Mouse (Mus musculus): ENCODE measurements around the gene Hist2h2aa1. TPM values are rescaled to one million over a fixed set of nuclear protein-coding genes. Genes with fewer than 3 reads are reported as not detected.
"Not testable (repeated sequence)": the region's sequence is repeated elsewhere in the genome, so short reads cannot be mapped to it uniquely, and the experiment has no call there.

Hist2h2aa1 gene
- polyA plus RNA-seq, 1 experiment from 2014 or later, result 143 TPM

DNA sequence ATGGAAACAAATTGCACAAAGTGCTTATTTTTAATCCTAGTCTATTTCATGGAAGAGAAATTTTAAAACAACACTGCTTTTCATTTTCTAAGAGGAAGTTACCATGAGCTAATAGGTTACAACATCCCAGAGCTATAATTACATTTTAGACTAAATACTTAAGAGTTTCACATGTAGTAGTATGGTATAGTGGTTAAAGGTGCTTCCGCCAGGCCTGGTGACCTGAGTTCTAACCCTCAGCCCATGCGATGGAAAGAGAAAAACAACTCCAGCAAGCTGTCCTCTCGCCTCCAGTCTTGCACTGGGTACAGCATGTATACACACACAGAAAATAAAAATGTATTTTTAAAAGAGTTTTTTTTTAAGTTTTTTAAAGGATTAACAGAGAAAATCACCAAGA is 6.5 kb downstream of the Hist2h2aa1 start:
- no peak for DNase-seq (ENCODE audit: low spot score)

DNA sequence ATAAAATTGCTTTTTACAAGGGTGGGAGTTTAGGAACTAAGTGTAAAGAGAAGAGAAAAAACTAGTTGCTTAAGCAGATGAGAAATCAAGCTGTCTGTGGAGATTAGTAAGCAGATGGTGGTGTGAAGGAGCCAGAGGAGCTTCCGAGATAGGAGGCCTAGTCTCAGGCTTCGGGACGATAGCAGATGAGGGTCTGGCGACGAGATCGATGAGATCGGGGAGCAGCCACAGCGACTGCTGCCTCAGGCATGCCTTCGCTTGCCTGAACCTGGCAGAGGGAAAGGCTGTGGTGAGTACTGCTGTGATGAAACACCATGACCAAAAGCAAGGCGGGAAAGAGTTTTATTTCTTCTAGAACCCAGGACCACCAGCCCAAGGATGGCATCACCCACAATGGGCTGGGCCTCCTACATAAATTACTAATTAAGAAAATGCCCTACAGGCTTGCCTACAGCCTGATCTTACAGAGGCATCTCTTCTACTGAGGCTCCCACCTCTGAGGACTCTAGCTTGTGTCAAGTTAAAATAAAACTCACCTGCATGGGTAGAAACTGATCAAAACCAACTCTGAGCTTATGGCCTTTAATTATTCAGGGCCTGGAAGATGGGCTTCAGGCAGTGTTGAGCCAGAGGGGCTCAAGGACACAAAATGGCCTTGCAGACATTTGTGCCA is 9.5 kb downstream of the Hist2h2aa1 start:
- DNase-seq (ENCODE audit: low spot score), result no peak

DNA sequence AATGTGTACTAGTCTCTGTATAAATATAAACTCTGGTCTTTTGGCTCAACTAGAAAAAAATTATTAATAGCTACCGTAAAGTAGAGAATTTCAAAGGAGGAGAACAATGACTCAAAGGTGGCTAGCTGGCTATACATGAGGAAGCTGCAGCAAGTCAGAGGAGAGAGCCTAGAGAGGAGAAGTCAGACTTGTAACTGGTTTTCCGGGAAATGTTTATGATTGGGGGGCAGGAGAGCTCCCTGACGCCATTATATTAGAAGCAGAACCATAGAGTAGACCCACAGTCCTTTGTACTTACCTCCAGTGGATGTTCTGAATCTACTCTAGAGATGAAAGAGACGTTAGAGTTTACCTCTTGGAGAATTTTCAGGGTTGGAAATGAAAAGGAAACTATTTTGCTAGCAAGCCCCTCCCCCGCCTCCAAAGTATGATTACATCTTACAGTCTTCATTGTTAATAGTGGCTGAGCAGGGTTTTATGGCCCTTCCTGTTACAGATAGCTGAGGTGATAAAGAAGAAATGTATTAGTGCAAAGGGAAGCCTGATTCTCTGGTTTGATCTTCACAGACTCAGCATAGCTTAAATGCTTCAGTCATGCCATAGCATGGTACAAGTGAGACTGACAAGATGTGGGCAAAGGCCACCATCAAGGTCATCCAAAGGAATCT is 10.8 kb downstream of the Hist2h2aa1 start:
- DNase-seq (ENCODE audit: low spot score), result no peak

DNA sequence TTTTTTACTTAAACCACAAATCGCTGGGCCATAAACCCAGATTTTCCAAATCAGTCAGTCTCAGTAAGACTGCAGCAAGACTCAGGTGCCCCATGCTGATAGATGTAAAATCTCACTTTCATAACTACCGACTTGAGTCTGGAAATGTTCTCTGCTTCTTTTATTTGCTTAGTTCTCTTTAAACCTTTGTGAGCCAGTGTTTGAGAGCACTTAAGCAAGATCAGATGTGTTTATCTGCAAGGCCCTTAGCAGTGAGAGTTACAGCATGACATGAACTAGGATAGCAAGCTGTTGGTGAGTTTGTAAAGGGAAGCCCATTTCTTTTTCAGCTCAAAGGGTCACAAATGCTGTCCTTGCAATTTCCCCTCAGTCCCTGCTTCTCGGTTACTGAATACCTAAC is 11.9 kb downstream of the Hist2h2aa1 start:
- DNase-seq (ENCODE audit: low spot score), result no peak

DNA sequence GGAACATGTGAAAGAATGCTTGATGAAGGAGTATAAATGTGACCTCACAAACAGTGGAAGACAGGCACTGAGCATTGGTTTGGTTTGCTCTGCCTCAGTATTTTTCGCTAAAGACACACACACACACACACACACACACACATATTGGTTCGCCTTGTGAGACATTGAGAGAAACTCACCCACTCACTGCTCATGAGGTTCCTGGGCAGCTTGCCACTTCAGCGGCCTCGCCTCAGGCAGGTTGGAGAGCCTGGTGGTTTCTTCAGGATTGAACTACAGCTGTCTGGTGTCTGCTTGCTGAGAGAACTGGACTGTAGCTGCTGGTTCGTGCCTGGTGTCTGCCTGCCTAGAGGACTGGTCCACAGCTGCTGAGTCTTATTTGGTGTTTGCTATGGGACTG is 14.9 kb downstream of the Hist2h2aa1 start:
- DNase-seq (ENCODE audit: low spot score), result no peak

DNA sequence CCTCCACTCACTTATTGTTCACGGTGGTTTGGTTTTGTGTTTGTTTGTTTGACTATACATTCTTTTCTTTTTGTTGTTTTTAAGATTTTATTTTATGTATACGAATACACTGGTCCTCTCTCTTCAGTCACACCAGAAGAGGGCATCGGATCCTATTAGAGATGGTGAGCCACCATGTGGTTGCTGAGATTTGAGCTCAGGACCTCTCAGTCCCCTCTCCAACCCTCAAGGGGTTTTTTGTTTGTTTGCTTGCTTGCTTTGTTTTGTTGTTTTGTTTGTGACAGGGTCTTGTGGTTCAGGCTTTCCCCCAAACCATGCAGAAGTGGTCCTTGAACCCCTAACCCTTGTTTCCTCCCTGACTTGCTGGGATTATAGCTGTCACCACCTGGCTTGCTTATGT is 16.3 kb downstream of the Hist2h2aa1 start:
- DNase-seq (ENCODE audit: low spot score), result no peak

DNA sequence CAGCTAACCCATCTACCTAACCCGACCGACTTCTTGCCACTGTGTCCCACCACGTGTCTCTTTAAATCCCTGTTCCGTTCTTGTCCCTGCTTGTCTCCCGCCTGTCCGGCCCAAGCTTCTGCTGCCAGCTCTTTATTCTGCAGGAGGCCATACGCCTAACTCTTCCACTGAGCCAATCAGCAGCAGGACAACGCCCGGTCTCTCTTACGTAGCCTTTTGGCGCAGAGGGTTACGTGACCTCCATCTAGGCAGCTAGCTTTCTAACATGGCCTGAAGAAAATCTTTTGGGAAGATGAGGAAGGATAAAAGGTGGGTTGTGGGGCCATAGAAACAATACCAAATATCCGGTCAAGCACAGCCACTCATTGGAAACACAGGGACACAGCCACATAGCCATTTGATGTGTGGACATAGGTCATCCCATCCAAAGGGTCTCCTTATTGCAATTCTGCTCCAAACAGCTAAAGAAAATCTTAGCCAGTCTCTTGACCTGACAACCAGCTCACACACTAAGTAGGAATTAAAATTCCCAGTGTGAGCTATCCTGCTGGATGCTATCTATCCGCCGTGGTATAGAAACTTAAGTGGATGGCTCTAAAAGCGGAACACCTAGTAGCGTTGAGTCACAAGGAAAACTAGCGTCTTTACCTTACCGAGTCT is 17.0 kb downstream of the Hist2h2aa1 start:
- peak; percentile 60 for DNase-seq (ENCODE audit: low spot score)

DNA sequence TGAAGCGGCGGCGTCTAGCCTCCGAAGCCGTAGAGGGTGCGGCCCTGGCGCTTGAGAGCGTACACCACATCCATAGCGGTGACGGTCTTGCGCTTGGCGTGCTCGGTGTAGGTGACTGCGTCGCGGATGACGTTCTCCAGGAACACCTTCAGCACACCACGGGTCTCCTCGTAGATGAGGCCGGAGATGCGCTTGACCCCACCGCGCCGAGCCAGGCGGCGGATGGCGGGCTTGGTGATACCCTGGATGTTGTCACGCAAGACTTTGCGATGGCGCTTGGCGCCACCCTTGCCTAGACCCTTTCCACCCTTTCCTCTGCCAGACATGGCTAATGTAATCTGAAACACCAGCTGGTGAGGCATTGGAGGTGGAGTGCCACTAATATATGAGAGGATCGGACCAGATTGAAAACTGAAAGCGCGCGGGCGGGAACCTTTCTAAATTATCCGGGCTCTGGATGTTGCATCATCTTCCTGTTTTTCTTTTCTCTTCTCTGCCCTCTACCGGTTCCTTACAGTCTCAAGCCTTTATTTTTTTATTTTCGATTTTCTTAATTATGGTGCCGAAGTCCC is 17.8 kb downstream of the Hist2h2aa1 start, which contains the start of gene Hist2h4:
Gene Hist2h4, minus strand, starts transcription at position 333 of the 572 bp plus-strand sequence.
- DNase-seq (ENCODE audit: low spot score), result peak; percentile 94

DNA sequence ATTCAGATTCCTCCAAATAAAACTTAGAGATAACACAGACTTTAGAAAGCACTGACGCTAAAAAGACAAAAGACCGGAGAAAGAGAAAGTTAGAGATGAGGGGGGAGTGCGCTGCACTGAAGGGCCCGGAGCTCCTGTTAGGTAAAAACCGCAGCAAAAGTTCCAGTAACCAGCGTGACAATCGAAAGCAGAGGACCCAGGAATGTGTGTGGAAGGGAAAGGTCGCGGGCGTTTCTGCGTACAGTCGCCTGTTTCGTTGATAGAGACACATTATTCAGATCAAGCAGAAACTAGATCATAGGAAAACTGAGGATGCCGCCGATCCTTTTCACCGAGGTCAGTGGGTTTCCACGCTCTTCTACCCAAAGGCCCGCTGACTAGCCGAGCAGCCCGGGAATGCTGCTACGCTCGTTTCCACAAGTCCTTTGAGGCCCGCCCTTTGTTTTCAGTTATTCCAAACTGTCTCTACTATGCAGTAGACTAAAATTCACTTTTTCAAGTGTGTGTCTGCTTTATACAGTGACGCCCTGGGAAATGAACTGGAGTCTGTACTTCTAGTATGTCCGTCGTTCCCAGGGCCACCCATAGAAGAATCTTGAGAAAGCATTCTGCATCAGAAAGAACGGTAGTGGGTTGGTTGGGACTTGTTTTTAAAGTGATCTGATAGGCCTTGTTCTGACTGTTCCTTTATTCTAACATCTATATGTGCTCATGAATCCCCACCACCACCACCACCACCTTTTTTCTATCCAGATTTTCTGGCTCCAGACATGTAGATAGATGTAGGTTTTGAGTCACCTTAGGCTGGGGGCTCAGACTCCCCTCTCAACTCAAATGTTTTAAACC is 18.5 kb downstream of the Hist2h2aa1 start:
- DNase-seq (ENCODE audit: low spot score), result peak; percentile 50

DNA sequence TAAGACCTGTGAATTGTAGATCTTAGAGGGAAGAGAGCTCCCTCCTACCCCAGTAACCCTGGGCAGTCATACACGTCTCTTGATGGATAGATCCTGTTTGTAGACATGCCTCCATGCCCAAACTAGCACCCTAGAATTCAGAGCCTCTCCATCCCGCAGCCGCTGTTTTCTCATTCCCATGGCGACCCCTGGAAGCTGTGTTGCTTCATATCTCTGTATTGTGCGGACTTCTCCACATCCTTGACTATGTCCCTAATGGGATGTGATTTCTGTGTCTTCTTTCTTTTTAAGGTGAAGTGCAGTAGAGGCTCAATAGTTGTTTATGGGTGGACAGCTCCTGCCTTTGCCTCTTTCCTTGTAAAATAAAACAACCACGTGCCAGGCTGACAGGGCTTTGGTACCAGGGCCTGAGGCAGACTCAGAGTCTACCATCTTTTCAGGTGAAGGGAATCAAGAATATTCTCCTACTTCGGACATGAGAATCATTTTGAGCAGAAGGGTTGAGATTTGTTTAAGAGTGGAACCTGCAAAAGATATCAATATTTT is 19.2 kb downstream of the Hist2h2aa1 start:
- no peak for DNase-seq (ENCODE audit: low spot score)

DNA sequence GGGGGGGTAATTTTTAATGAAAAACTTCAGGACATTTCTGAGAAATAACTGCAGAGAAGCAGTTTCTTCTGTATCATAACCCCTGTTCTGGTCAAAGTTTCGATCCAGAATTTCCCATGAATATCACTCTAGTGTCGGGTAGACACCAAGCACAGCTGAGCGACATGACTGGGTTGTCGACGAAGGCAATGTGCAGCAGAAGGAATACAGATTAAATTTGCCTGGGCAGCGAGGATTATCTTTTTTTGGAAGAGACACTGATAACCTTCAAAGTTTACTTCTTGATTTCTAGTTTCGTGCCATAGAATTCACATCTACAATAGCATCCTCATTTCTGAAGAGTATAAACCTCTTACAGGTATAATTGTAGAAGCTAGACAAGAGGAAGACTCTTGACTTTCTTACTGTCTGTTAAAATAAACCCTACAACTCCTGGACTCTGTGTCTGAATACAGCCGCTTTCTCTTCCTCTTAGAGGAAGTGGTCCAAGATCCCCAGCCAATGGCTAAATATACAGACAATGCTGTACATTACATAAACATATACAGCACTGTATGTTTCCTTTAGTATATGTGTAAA is 20.9 kb downstream of the Hist2h2aa1 start:
- no peak for DNase-seq (ENCODE audit: low spot score)

DNA sequence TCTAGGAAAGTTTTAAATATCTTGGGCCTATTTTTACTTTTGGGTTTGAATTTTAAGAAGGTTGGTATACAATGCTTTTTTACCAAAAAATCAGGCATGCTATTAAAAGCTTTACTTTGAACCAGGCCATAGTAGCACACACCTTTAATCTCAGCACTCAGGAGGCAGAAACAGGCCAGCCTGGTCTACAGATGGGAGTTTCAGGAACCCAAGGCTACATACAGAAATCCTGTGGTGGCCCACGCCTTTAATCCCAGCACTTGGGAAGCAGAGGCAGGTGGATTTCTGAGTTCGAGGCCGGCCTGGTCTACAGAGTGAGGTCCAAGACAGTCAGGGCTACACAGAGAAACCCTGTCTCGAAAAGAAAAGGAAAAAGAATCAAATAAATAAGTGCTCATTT is 22.2 kb downstream of the Hist2h2aa1 start:
- DNase-seq (ENCODE audit: low spot score), result no peak

DNA sequence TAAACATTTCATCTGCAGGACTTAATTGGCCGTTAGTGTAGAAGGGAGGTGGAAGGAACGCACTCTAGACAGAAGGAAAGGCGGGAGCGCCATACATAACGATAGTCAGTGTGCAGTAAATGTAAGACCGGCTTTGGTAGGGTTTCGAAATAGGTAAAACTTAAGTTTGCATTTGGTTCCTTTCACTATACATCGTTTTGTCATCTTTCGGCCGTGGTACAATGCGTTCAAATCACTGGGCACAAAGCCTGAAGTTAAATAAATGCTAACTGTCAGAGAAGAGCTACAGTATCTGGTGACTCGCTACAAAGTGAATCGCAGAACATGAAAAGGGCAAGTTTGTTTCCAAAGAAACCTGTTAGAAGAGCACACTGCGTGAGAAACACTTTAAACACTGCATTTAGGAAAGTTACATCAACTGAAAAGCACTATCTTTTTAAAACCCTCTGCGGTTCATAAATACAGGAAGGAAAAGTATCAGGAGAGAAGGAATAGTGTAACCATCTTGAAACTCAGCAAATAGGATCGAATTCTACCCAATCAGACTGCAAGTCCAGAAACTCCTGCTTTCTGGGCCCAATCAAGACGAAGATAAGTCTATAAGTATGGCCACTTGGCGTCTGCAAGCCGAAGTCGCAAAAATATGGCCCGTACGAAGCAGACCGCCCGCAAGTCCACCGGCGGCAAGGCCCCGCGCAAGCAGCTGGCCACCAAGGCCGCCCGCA is 22.9 kb downstream of the Hist2h2aa1 start, which contains the start of gene Hist2h3b:
Gene Hist2h3b, plus strand, starts transcription at position 604 of the 725 bp plus-strand sequence.
- DNase-seq (ENCODE audit: low spot score), result peak; percentile 87

DNA sequence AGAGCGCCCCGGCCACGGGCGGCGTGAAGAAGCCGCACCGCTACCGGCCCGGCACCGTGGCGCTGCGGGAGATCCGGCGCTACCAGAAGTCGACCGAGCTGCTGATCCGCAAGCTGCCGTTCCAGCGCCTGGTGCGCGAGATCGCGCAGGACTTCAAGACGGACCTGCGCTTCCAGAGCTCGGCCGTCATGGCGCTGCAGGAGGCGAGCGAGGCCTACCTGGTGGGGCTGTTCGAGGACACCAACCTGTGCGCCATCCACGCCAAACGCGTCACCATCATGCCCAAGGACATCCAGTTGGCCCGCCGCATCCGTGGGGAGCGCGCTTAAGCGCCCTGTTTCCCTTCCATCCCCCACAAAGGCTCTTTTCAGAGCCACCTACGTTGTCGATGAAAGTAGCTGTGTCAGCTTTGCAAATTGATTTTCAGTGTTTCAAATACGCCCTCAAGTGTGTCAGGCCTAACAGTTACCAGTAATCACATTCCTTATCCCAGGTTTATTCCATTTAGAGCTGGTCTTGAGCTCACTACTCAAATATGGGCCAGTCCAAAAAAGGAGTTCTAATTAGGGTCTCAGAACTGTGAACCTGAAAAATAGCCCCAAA is 23.6 kb downstream of the Hist2h2aa1 start:
- DNase-seq (ENCODE audit: low spot score), result not testable (repeated sequence)

DNA sequence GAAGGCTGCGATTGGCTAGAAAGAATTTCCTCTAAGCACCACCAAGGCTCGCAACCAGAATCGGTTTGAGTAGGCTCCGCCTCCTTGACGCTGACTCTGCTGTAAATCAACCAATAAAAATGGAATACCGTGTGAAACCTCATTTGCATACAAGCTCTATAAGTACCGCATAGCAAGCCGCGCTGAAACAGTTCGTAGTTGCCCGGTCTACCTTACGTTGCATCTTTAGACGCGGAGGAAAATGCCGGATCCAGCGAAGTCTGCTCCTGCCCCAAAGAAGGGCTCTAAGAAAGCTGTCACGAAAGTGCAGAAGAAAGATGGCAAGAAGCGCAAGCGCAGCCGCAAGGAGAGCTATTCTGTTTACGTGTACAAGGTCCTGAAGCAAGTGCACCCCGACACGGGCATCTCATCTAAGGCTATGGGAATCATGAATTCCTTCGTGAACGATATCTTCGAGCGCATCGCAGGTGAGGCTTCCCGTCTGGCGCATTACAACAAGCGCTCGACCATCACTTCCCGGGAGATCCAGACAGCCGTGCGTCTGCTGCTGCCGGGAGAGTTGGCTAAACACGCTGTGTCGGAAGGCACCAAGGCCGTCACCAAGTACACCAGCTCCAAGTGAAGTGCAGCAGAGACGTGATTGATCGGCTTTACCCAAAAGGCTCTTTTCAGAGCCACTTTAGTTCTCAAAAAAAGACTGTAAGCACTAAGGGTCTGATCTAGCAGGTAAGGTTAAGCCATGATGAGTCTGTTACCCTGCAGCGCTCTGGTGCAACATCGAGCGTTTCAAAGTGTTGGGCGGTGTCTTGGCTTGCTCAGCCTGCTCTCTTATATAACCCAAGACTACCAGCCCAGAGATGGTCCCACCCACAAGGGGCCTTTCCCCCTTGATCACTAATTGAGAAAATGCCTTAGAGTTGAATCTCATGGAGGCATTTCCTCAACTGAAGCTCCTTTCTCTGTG is 24.5 kb downstream of the Hist2h2aa1 start, which contains the start of gene Hist2h2bb:
Gene Hist2h2bb, plus strand, starts transcription at position 242 of the 964 bp plus-strand sequence.
- peak; percentile 98 for DNase-seq (ENCODE audit: low spot score)

DNA sequence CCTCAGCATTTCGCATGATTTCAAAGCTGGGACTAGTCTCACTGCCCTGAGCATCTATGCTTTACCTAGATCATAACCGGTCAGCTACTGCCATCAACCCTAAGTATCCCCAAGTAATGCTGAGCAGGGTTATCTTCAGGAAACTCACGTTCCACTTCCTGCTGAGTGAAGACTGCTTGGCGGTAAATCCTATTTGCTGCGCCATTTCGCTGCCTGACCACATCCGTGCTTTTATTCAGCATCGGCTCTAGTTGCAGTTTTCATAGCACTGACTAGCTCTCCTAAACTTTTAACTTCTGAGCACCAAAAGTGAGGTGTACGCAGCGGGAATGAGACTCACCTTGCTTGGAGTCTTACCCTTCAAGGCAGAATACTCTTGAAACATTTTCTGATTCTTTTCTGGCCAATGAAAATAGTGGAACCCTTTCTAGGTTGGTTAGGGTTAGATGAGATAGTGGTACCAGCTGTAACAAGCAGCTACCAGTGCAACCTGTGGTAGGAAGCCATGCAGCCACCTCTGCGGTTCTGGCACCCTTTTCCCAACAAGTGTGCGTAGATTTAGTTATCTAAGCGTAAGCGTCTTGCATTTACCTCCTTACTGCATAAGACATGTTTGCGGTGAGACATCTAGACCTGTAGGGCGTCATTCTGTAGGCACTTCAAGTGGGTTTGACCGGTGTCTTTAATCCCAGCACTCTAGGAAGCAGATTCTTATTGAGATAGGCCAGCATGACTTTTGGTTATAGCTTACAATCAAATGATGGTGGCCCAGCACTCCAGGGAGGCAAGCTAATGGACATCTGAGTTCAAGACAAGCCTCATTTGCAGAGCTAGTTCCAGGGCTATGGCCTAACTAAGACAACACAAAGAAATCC is 28.5 kb downstream of the Hist2h2aa1 start:
- DNase-seq (ENCODE audit: low spot score), result peak; percentile 75

DNA sequence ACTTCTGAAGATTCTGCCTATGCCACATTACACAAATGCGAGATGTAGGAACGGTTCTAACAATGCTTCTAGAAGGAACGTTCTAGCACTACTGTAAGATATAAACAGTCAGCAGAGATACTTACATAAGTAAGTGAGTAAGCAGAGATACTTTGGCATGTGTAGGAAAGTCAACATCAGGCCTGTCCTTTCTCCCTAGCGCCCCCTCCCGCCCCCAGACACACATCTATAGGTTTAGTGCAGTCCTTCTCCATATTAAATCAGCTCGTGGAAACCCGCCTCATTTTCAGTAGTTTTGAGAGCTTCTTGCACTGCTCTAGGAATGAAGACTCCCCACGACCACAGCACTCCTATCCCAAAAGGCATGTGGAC is 32.1 kb downstream of the Hist2h2aa1 start:
- DNase-seq (ENCODE audit: low spot score), result peak; percentile 86

Data from thymus, postnatal 0 days (tissue).